Mouse (Mus musculus) liver, adult 2 months (tissue): ENCODE results near the gene Cpsf6.

Source experiments
- CTCF ChIP-seq: fragments of 200-500 bp; IDR thresholded peaks from 2 replicates; pipeline ENCODE4 v1.5.1; 2011; ENCODE audit warnings: low read depth, low read length, control low read depth
- POLR2A ChIP-seq: fragments of 200-500 bp; IDR thresholded peaks from 2 replicates; pipeline ENCODE4 v1.6.1; 2011; ENCODE audit warnings: low read length, control low read depth; ENCODE audit not compliant: insufficient read depth; ENCODE audit errors: extremely low read depth

DNA sequence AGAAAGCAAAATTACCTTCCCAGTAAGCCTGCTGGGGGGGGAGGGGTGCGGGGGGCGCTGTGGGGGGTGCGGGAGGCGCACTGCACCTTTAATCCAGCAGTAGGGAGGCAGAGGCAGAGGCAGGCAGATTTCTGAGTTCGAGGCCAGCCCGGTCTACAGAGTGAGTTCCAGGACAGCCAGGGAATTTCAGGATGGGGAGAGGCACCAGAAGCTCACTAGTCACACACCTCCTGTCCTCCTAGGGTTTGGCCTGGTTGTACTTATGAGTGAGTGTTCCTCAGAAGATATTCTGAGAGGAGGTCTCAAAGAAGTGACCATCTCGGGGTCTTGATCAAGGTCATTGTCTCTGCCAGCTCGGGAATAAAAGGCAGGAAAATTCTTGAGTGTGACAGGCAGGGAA lies 67.6 kb downstream of the Cpsf6 start:
- TF ChIP-seq CTCF: no peak
- no peak for TF ChIP-seq POLR2A
